Mouse (Mus musculus) stomach, embryonic 16.5 days (tissue): ENCODE results near the gene Olfr1432. TPM values are rescaled to one million over a fixed set of nuclear protein-coding genes. Genes with fewer than 3 reads are reported as not detected.
"Not testable (repeated sequence)": the region's sequence is repeated elsewhere in the genome, so short reads cannot be mapped to it uniquely, and the experiment has no call there.

Source experiments
- ATAC-seq: fragments of 200-750 bp; cut with Nextera tagmentation; 2 replicates; pipeline ENCODE4 v1.8.0; 2017; ENCODE audit warnings: moderate number of reproducible peaks, moderate TSS enrichment; ENCODE audit not compliant: insufficient read depth, low FRiP score
- H3K27ac ChIP-seq: fragments of 300-500 bp; sonication (generic); 2 replicates; pipeline ENCODE4 v1.5.1; 2014; ENCODE audit warnings: low read length
- H3K27me3 ChIP-seq: fragments of 300-500 bp; sonication (generic); 2 replicates; pipeline ENCODE4 v1.6.1; 2014; ENCODE audit warnings: low read length, control low read depth, mixed read lengths; ENCODE audit not compliant: control insufficient read depth, insufficient read depth
- H3K36me3 ChIP-seq: fragments of 300-500 bp; sonication (generic); 2 replicates; pipeline ENCODE4 v1.6.1; 2014; ENCODE audit warnings: low read length; ENCODE audit not compliant: control insufficient read depth, insufficient read depth
- H3K4me1 ChIP-seq: fragments of 300-500 bp; sonication (generic); 2 replicates; pipeline ENCODE4 v1.6.1; 2014; ENCODE audit warnings: low read length, control low read depth, mixed read lengths; ENCODE audit not compliant: control insufficient read depth, insufficient read depth
- H3K4me2 ChIP-seq: fragments of 300-500 bp; sonication (generic); 2 replicates; pipeline ENCODE4 v1.6.1; 2014; ENCODE audit warnings: low read depth, low read length, mixed read lengths
- H3K4me3 ChIP-seq: fragments of 300-500 bp; sonication (generic); replicated peaks from 2 replicates; pipeline ENCODE4 v1.5.1; 2014; ENCODE audit warnings: mild to moderate bottlenecking, low read length
- H3K9ac ChIP-seq: fragments of 300-500 bp; sonication (generic); 2 replicates; pipeline ENCODE4 v1.6.1; 2014; ENCODE audit warnings: low read length
- H3K9me3 ChIP-seq: fragments of 300-500 bp; sonication (generic); replicated peaks from 2 replicates; pipeline ENCODE4 v1.6.1; 2016; ENCODE audit warnings: low read length, control low read depth; ENCODE audit not compliant: control insufficient read depth
- WGBS: fragments of 180-500 bp; shearing (Covaris S2); extraction: QIAGEN DNeasy Blood & Tissue Kit; methylation state at CpG from one replicate; pipeline ENCODE4 v1.1.7; 2014; 5-methylcytosine and 5-hydroxymethylcytosine counted together
- polyA plus RNA-seq: library from polyadenylated mRNA; unstranded; fragments of >200 nt; fragmentation: Nextera tagmentation; extraction: Ambion mirVana; gene quantifications from 2 replicates; pipeline ENCODE4 v1.2.1, GENCODE M21; 2015

Olfr1432 gene
- polyA plus RNA-seq, result not detected in 2 replicates

- not testable (repeated sequence) for H3K4me2 ChIP-seq, H3K9me3 ChIP-seq, H3K4me1 ChIP-seq, H3K36me3 ChIP-seq, H3K27me3 ChIP-seq, ATAC-seq, H3K4me3 ChIP-seq, H3K9ac ChIP-seq, H3K27ac ChIP-seq
These were observed at the start of gene Olfr1432 for GRCm38 (mm10) chr19:12232496-12232895. Gene Olfr1432 (minus strand): TSS chr19:12232596.

GRCm38 (mm10) chr19:12279554-12279953 lies 47.2 kb upstream of the Olfr1432 start, which contains the start of gene Olfr1434:
Gene Olfr1434 (plus strand): TSS chr19:12279854.
- Histone ChIP-seq H3K36me3 (no peaks in the 10 kb centered on the region), H3K27me3 (no peaks in the 10 kb centered on the region), H3K9me3 (no peaks in the 10 kb centered on the region), H3K4me3 (no peak within 1 kb of the TSS), H3K4me1 (no peaks in the 10 kb centered on the region), H3K4me2 (no peak within 1 kb of the TSS), H3K27ac (no peak within 1 kb of the TSS), H3K9ac (no peak within 1 kb of the TSS)
- WGBS, result 69% methylated on average over 2 of the region's 2 CpGs
- no peak for ATAC-seq

- H3K27ac ChIP-seq, result no peak within 1 kb of the TSS
- H3K4me2 ChIP-seq, result no peak within 1 kb of the TSS
- H3K9me3 ChIP-seq, result no peaks in the 10 kb centered on the region
- H3K9ac ChIP-seq, result no peak within 1 kb of the TSS
- WGBS, result 59% methylated on average over 1 of the region's 1 CpGs
- no peak within 1 kb of the TSS for H3K4me3 ChIP-seq
- H3K4me1 ChIP-seq, result no peaks in the 10 kb centered on the region
- H3K27me3 ChIP-seq, result no peaks in the 10 kb centered on the region
- H3K36me3 ChIP-seq, result no peaks in the 10 kb centered on the region
- ATAC-seq, result no peak
These were observed 28.3 kb upstream of the Olfr1432 start, which contains the start of gene Olfr235 for GRCm38 (mm10) chr19:12260732-12261131. Gene Olfr235 (plus strand): TSS chr19:12261032.

- no peaks in the 10 kb centered on the region for H3K36me3 ChIP-seq
- H3K27me3 ChIP-seq, result no peaks in the 10 kb centered on the region
- H3K27ac ChIP-seq, result no peak within 1 kb of the TSS
- H3K9me3 ChIP-seq, result no peaks in the 10 kb centered on the region
- no peak within 1 kb of the TSS for H3K4me3 ChIP-seq
- ATAC-seq, result no peak
- no peak within 1 kb of the TSS for H3K4me2 ChIP-seq
- H3K9ac ChIP-seq, result no peak within 1 kb of the TSS
- WGBS, result 86% methylated on average over 1 of the region's 1 CpGs
- H3K4me1 ChIP-seq, result no peaks in the 10 kb centered on the region
These were observed 9.2 kb upstream of the Olfr1432 start, which contains the start of gene Olfr262 for GRCm38 (mm10) chr19:12241559-12241958. Gene Olfr262 (minus strand): TSS chr19:12241659.

GRCm38 (mm10) chr19:12200334-12200733 lies 32.1 kb downstream of the Olfr1432 start, which contains the start of gene Olfr1431:
Gene Olfr1431 (plus strand): TSS chr19:12200634.
- H3K4me3 ChIP-seq, result no peak within 1 kb of the TSS
- no peaks in the 10 kb centered on the region for H3K36me3 ChIP-seq
- no peak for ATAC-seq
- H3K27me3 ChIP-seq, result no peaks in the 10 kb centered on the region
- no peaks in the 10 kb centered on the region for H3K9me3 ChIP-seq
- no peaks in the 10 kb centered on the region for H3K4me1 ChIP-seq
- no peak within 1 kb of the TSS for H3K27ac ChIP-seq
- H3K4me2 ChIP-seq, result no peak within 1 kb of the TSS
- H3K9ac ChIP-seq, result no peak within 1 kb of the TSS
- 68% methylated on average over 1 of the region's 1 CpGs for WGBS

GRCm38 (mm10) chr19:12199076-12199475 lies 33.3 kb downstream of the Olfr1432 start:
- not testable (repeated sequence) for H3K9me3 ChIP-seq, H3K4me2 ChIP-seq, H3K4me3 ChIP-seq, H3K27me3 ChIP-seq, H3K4me1 ChIP-seq, ATAC-seq, H3K27ac ChIP-seq, H3K9ac ChIP-seq, H3K36me3 ChIP-seq
- 84% methylated on average over 4 of the region's 4 CpGs for WGBS

Other genes with a start within 250 kb of the Olfr1432 start
- gene Olfr1423, start 191.3 kb downstream of the Olfr1432 start, polyA plus RNA-seq, result 0.03 TPM in 1 of 2 replicates, not detected in the other
- not detected in 2 replicates for gene Olfr1424, start 169.9 kb downstream of the Olfr1432 start, polyA plus RNA-seq
- not detected in 2 replicates for gene Olfr1425, start 154.9 kb downstream of the Olfr1432 start, polyA plus RNA-seq
- not detected in 2 replicates for gene Olfr1426, start 140.6 kb downstream of the Olfr1432 start, polyA plus RNA-seq
- not detected in 2 replicates for gene Olfr1427, start 129.3 kb downstream of the Olfr1432 start, polyA plus RNA-seq
- not detected in 2 replicates for gene Olfr1428, start 116.7 kb downstream of the Olfr1432 start, polyA plus RNA-seq
- 0.04 TPM in 1 of 2 replicates, not detected in the other for gene Olfr76, start 109.4 kb downstream of the Olfr1432 start, polyA plus RNA-seq
- gene Olfr1555-ps1, start 62.5 kb downstream of the Olfr1432 start, polyA plus RNA-seq, result not detected in 2 replicates
- not detected in 2 replicates for gene Olfr1431, start 32.0 kb downstream of the Olfr1432 start, polyA plus RNA-seq
- not detected in 2 replicates for gene Olfr262, start 9.1 kb upstream of the Olfr1432 start, polyA plus RNA-seq
- gene Olfr235, start 28.4 kb upstream of the Olfr1432 start, polyA plus RNA-seq, result not detected in 2 replicates
- not detected in 2 replicates for gene Olfr1434, start 47.3 kb upstream of the Olfr1432 start, polyA plus RNA-seq
- not detected in 2 replicates for gene Olfr1436, start 66.5 kb upstream of the Olfr1432 start, polyA plus RNA-seq
- gene Olfr1437, start 92.5 kb upstream of the Olfr1432 start, polyA plus RNA-seq, result not detected in 2 replicates
- gene Olfr1438-ps1, start 103.3 kb upstream of the Olfr1432 start, polyA plus RNA-seq, result not detected in 2 replicates
- gene Olfr1440, start 154.7 kb upstream of the Olfr1432 start, polyA plus RNA-seq, result not detected in 2 replicates
- gene Olfr1441, start 184.8 kb upstream of the Olfr1432 start, polyA plus RNA-seq, result not detected in 2 replicates
- not detected in 2 replicates for gene Pfpl, start 195.3 kb upstream of the Olfr1432 start, polyA plus RNA-seq
- gene Mpeg1, start 228.2 kb upstream of the Olfr1432 start, polyA plus RNA-seq, result 1.3 and 1.8 TPM in 2 replicates